Mouse (Mus musculus): ENCODE results near the gene Slc7a15.

DNA sequence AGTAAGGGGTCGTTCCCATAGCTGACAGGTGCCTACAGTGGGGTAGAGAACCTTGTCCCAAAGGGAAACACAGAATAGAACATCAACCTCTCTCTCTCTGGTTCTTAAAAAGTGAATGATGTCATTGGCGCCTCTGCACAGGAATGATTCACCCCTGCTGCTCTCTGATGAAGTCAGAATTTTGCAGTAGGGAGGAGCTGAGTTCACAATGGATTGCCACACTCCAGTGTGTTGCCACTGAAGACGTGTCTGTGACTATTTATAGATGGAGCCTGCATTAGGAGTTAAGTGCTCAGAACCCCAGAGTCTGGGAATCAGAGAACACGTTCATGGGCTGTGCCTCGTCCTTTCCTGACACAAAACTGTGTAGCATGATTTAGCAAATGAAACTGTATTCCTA, 89.2 kb downstream of the Slc7a15 start:
- no peak for TF ChIP-seq CTCF (conservative IDR thresholded peaks at IDR 0.05; ENCODE audit: low read length)
- no peak for TF ChIP-seq NANOG (IDR thresholded peaks at IDR 0.05; ENCODE audit: borderline replicate concordance, low read length)

Measured in E14TG2a.4 (cell line).